Mouse (Mus musculus): ENCODE results near the gene Gstm1. TPM values are rescaled to one million over a fixed set of nuclear protein-coding genes. Genes with fewer than 3 reads are reported as not detected.
A peak's percentile ranks its signal among the peaks of the same experiment; 100 is the strongest.
"Not testable (repeated sequence)": the region's sequence is repeated elsewhere in the genome, so short reads cannot be mapped to it uniquely, and the experiment has no call there.

Gstm1 gene
- total RNA-seq, 2 experiments from 2014 or later = 350 to 371 TPM

- no peak for TF ChIP-seq CTCF (conservative IDR thresholded peaks at IDR 0.05)
- Histone ChIP-seq H3K4me3 (no peak overlapping the region), H3K27ac (no peak overlapping the region)
- no peak for DNase-seq (ENCODE audit: low spot score in 2 of 2)
Observed at GRCm38 (mm10) chr3:108028641-108029365, 11.0 kb upstream of the Gstm1 start.

DNA sequence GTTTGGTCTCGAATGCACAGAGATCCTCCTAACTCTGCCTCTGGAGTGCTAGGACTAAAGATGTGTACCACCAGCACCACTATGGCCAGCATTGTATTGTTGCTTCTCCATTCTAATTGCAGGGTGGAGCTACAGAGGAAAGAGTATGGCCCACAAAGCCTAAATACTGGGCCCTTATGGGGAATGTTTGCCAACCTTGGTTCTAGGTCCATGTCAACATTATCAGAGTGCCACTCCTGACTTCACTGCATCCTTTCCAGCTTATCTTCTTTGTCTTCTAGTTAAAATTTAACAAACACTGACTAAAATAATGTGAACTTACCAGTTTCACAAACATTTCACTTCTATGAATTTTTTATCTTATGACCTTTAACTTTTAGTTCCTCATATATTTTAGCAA is 8.8 kb upstream of the Gstm1 start:
- TF ChIP-seq CTCF (conservative IDR thresholded peaks at IDR 0.05) = no peak
- no peak overlapping the region for H3K4me3 ChIP-seq
- no peak for DNase-seq (ENCODE audit: low spot score in 2 of 2)
- H3K27ac ChIP-seq = no peak overlapping the region

GRCm38 (mm10) chr3:108026049-108026448 is 8.3 kb upstream of the Gstm1 start:
- no peak for DNase-seq (ENCODE audit: low spot score in 2 of 2)
- H3K27ac ChIP-seq = no peak overlapping the region
- TF ChIP-seq CTCF (conservative IDR thresholded peaks at IDR 0.05) = no peak
- no peak overlapping the region for H3K4me3 ChIP-seq

DNA sequence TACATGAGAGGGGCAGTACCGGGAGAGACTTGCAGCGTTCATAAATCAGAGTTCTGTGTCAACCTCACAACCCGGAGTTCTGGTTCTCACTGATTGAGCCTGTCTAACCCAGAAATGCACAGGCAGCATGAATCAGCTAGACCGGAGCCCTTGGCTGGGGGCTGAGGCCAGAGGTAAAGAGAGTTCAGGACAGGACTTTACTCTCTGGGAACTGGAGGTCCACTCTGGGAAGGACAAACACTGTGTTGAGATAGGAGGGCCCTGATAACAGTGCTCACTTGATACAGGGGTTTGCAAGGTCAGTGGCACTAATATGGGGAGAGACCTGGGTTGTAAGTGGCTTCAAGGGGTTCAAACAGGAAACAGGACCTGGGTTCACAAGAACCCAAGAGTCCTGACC is 7.5 kb upstream of the Gstm1 start:
- TF ChIP-seq CTCF (conservative IDR thresholded peaks at IDR 0.05) = no peak

GRCm38 (mm10) chr3:108022650-108023049 is 4.9 kb upstream of the Gstm1 start:
- Histone ChIP-seq H3K27ac (no peak overlapping the region), H3K4me3 (no peak overlapping the region)
- DNase-seq (ENCODE audit: low spot score in 2 of 2) = no peak
- TF ChIP-seq CTCF (conservative IDR thresholded peaks at IDR 0.05) = no peak

More for the DNA sequence above, 7.5 kb upstream of the Gstm1 start:
- no peak overlapping the region for H3K27ac ChIP-seq
- DNase-seq (ENCODE audit: low spot score in 2 of 2) = no peak
- no peak overlapping the region for H3K4me3 ChIP-seq

- DNase-seq (ENCODE audit: low spot score in 2 of 2); H3K27ac ChIP-seq; H3K4me3 ChIP-seq: not testable (repeated sequence)
Observed at GRCm38 (mm10) chr3:108020351-108021022, 2.7 kb upstream of the Gstm1 start.

- not testable (repeated sequence) for H3K4me3 ChIP-seq; DNase-seq (ENCODE audit: low spot score in 2 of 2)
- peak overlapping the region; percentile 95 for H3K27ac ChIP-seq
Observed at GRCm38 (mm10) chr3:108019226-108019625, 1.5 kb upstream of the Gstm1 start.

GRCm38 (mm10) chr3:108018190-108018820 is 532 bp upstream of the Gstm1 start:
- no peak for DNase-seq (ENCODE audit: low spot score in 2 of 2)
- Histone ChIP-seq H3K4me3 (peak overlapping the region; percentile 61), H3K27ac (peak overlapping the region; percentile 95)
- no peak for TF ChIP-seq CTCF (conservative IDR thresholded peaks at IDR 0.05)

GRCm38 (mm10) chr3:108016468-108016867 is 1.3 kb downstream of the Gstm1 start:
- H3K27ac ChIP-seq = peak overlapping the region; percentile 95
- DNase-seq (ENCODE audit: low spot score in 2 of 2) = not testable (repeated sequence)
- H3K4me3 ChIP-seq = peak overlapping the region; percentile 61

- Histone ChIP-seq H3K27ac (peak overlapping the region; percentile 95), H3K4me3 (peak overlapping the region; percentile 61)
- no peak for TF ChIP-seq CTCF (conservative IDR thresholded peaks at IDR 0.05)
- no peak for DNase-seq (ENCODE audit: low spot score in 2 of 2)
Observed at GRCm38 (mm10) chr3:108014974-108015346, 2.8 kb downstream of the Gstm1 start.

DNA sequence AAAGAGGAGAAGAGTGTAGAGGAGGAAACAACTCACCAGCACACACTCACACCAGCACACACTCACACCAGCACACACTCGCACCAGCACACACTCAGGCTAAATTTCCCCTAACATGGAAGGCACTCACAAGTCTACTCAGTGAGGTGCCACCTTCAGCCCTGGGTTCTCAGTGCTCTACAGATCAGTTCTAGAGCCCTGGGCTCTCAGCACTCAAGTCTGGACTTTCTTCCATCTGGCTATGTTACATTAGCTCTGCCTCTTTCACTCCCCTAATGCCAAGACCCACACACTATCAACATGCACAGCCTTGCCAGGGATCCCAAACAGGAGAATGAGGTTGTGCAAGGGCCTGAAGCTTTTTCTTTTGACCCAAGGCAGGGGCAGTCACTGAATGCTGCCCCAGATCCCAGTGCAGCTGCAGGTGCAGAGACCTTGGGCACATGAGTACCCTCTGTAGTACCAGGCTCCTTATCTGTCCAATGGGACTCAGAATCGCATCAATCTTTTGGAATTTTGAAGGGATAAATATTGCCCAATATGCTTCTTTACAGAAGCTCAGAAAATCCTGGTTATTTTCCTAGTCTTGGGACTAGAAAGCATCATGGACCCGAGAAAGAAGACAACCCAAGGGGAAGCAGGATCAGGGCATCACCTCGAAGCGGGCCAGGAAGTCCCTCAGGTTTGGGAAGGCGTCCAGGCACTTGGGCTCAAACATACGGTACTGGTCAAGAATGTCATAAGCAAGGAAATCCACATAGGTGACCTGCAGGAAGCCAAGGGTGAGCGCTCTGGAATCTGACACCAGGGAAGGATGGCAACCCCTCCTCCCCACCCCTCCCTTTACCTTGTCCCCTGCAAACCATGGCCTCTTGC is 3.4 kb downstream of the Gstm1 start:
- Histone ChIP-seq H3K4me3 (peak overlapping the region; percentile 22; the same call in 1 of the 2 replicates), H3K27ac (peak overlapping the region; percentile 95)
- DNase-seq (ENCODE audit: low spot score in 2 of 2) = no peak
- TF ChIP-seq CTCF (conservative IDR thresholded peaks at IDR 0.05) = no peak

GRCm38 (mm10) chr3:108013331-108013871 is 4.4 kb downstream of the Gstm1 start:
- no peak for TF ChIP-seq CTCF (conservative IDR thresholded peaks at IDR 0.05)
- peak; percentile 65 to 81 for DNase-seq (ENCODE audit: low spot score in 2 of 2)
- Histone ChIP-seq H3K4me3 (peak overlapping the region; percentile 35; the same call in 1 of the 2 replicates), H3K27ac (peak overlapping the region; percentile 91)
